ENCODE assay signal across 9 mouse cellular contexts in genomic region chr2:104299160-104299559, GRCm38 (mm10).
DNase-seq lines count a peak whose midpoint lies in the region; ATAC-seq lines count a peak whose summit lies in the region.
"Had no signal": no experiment of that assay in that cellular context is flagged by ENCODE, and none has a peak within 500 bp of the region (broad histone marks: within the 10 kb centered on the region; RNA-seq: fewer than 3 reads in every experiment).

No protein-coding gene starts in this region.

- 18% methylated on average over 7 of the region's 7 CpGs for WGBS in midbrain, embryonic 10.5 days
- 13% methylated on average over 7 of the region's 7 CpGs for WGBS in midbrain, embryonic 16.5 days
- 11% methylated on average over 7 of the region's 7 CpGs for WGBS in lung, embryonic 16.5 days
- WGBS in stomach, embryonic 16.5 days, result 10% methylated on average over 7 of the region's 7 CpGs

- peak; percentile 73 for DNase-seq in midbrain, embryonic 10.5 days (ENCODE audit: low spot score)
- peak; percentile 80 for DNase-seq in adrenal gland, postnatal 10 days
- DNase-seq in heart, postnatal 4 days, result peak; percentile 84
- no peak for DNase-seq in layer of hippocampus, postnatal 14 days (ENCODE audit: low spot score in 2 of 2)

- no peaks in the 10 kb centered on the region for H3K27me3 ChIP-seq in midbrain, embryonic 10.5 days (ENCODE audit: low read depth, poor library complexity, severe bottlenecking)
- H3K27me3 ChIP-seq in midbrain, embryonic 16.5 days (ENCODE audit: control insufficient read depth, insufficient read depth, low read depth, low read length), result no peaks in the 10 kb centered on the region
- no peaks in the 10 kb centered on the region; the same call in 1 of the 2 replicates for H3K27me3 ChIP-seq in lung, embryonic 16.5 days (ENCODE audit: control insufficient read depth, insufficient read depth, low read depth, low read length)
- no peaks in the 10 kb centered on the region for H3K27me3 ChIP-seq in stomach, embryonic 16.5 days (ENCODE audit: control insufficient read depth, insufficient read depth, low read length)
- H3K27me3 ChIP-seq: neural tube, embryonic 12.5 days had no signal

- no peaks in the 10 kb centered on the region for H3K36me3 ChIP-seq in midbrain, embryonic 10.5 days
- H3K36me3 ChIP-seq in midbrain, embryonic 16.5 days (ENCODE audit: control insufficient read depth, insufficient read depth, low read length), result no peaks in the 10 kb centered on the region
- H3K36me3 ChIP-seq in lung, embryonic 16.5 days (ENCODE audit: control insufficient read depth, insufficient read depth, low read length), result no peaks in the 10 kb centered on the region
- H3K36me3 ChIP-seq in stomach, embryonic 16.5 days (ENCODE audit: control insufficient read depth, insufficient read depth, low read length), result no peaks in the 10 kb centered on the region
- H3K36me3 ChIP-seq: neural tube, embryonic 12.5 days had no signal

- no peak overlapping the region for H3K4me2 ChIP-seq in midbrain, embryonic 16.5 days (ENCODE audit: low read length)
- H3K4me2 ChIP-seq in lung, embryonic 16.5 days (ENCODE audit: low read depth, low read length), result no peak overlapping the region
- no peak overlapping the region for H3K4me2 ChIP-seq in stomach, embryonic 16.5 days (ENCODE audit: low read depth, low read length)
- H3K4me2 ChIP-seq: neural tube, embryonic 12.5 days had no signal

- no peak overlapping the region for H3K27ac ChIP-seq in midbrain, embryonic 10.5 days (replicated peaks)
- no peak overlapping the region for H3K27ac ChIP-seq in midbrain, embryonic 16.5 days (ENCODE audit: low read length)
- H3K27ac ChIP-seq in lung, embryonic 16.5 days (ENCODE audit: low read length), result no peak overlapping the region
- no peak overlapping the region for H3K27ac ChIP-seq in stomach, embryonic 16.5 days (ENCODE audit: low read length)
- H3K27ac ChIP-seq: neural tube, embryonic 12.5 days had no signal

- no peaks in the 10 kb centered on the region for H3K4me1 ChIP-seq in midbrain, embryonic 10.5 days
- no peaks in the 10 kb centered on the region for H3K4me1 ChIP-seq in midbrain, embryonic 16.5 days (ENCODE audit: control insufficient read depth, insufficient read depth, low read length)
- no peaks in the 10 kb centered on the region for H3K4me1 ChIP-seq in lung, embryonic 16.5 days (replicated peaks; ENCODE audit: control insufficient read depth, insufficient read depth, low read length)
- no peaks in the 10 kb centered on the region for H3K4me1 ChIP-seq in stomach, embryonic 16.5 days (ENCODE audit: control insufficient read depth, insufficient read depth, low read length)
- H3K4me1 ChIP-seq: neural tube, embryonic 12.5 days had no signal

- ATAC-seq in midbrain, embryonic 16.5 days, result no peak
- ATAC-seq in lung, embryonic 16.5 days (ENCODE audit: low read depth), result peak; percentile 65; the same call in 1 of the 2 replicates
- peak; percentile 58; the same call in 1 of the 2 replicates for ATAC-seq in stomach, embryonic 16.5 days (ENCODE audit: insufficient read depth, low FRiP score)
- no peak for ATAC-seq in activated CD4-positive, CD25-positive, alpha-beta regulatory T cell, adult 4 months

- no peak overlapping the region for H3K9ac ChIP-seq in midbrain, embryonic 16.5 days (ENCODE audit: low read depth, low read length)
- no peak overlapping the region for H3K9ac ChIP-seq in lung, embryonic 16.5 days (ENCODE audit: low read length)
- H3K9ac ChIP-seq in stomach, embryonic 16.5 days (ENCODE audit: low read length), result no peak overlapping the region
- H3K9ac ChIP-seq: neural tube, embryonic 12.5 days had no signal

- no peak overlapping the region for H3K4me3 ChIP-seq in midbrain, embryonic 10.5 days
- no peak overlapping the region for H3K4me3 ChIP-seq in midbrain, embryonic 16.5 days (ENCODE audit: low read depth, low read length)
- H3K4me3 ChIP-seq in lung, embryonic 16.5 days (ENCODE audit: low read length), result no peak overlapping the region
- no peak overlapping the region for H3K4me3 ChIP-seq in stomach, embryonic 16.5 days (replicated peaks; ENCODE audit: low read length)
- H3K4me3 ChIP-seq: neural tube, embryonic 12.5 days had no signal

- H3K9me3 ChIP-seq in midbrain, embryonic 10.5 days (replicated peaks), result no peaks in the 10 kb centered on the region
- H3K9me3 ChIP-seq in midbrain, embryonic 16.5 days (replicated peaks; ENCODE audit: control insufficient read depth, low read length, poor library complexity, severe bottlenecking), result no peaks in the 10 kb centered on the region
- no peaks in the 10 kb centered on the region for H3K9me3 ChIP-seq in lung, embryonic 16.5 days (ENCODE audit: control insufficient read depth, low read length)
- H3K9me3 ChIP-seq in stomach, embryonic 16.5 days (replicated peaks; ENCODE audit: control insufficient read depth, low read length), result no peaks in the 10 kb centered on the region
- H3K9me3 ChIP-seq: neural tube, embryonic 12.5 days had no signal

Comparison
In these comparisons a context has a peak if more than half of its experiments do, and no peak if none do; other contexts are left out.
1. DNase-seq: peak in midbrain, embryonic 10.5 days (single experiment), adrenal gland, postnatal 10 days (single experiment) and heart, postnatal 4 days (single experiment); none in layer of hippocampus, postnatal 14 days (0 of 2).
2. ATAC-seq: peak in lung, embryonic 16.5 days (single experiment) and stomach, embryonic 16.5 days (single experiment); none in midbrain, embryonic 16.5 days (single experiment) and activated CD4-positive, CD25-positive, alpha-beta regulatory T cell, adult 4 months (single experiment).